Mouse (Mus musculus) forebrain, postnatal 0 days (tissue): Measurements from ENCODE around the gene Aox2. TPM values are rescaled to one million over a fixed set of nuclear protein-coding genes. Genes with fewer than 3 reads are reported as not detected.

Experiments
- ATAC-seq: fragments of 200-750 bp; cut with Nextera tagmentation; 2 replicates; pipeline ENCODE4 v1.8.0; 2017; ENCODE audit warnings: mild to moderate bottlenecking, moderate library complexity
- DNase-seq: peaks from one replicate; pipeline ENCODE4 v3.0.0-alpha.2; 2015
- H3K27ac ChIP-seq: fragments of 300-500 bp; sonication (generic); 2 replicates; pipeline ENCODE4 v1.5.1; 2014; ENCODE audit warnings: low read depth, mild to moderate bottlenecking, antibody characterized with exemption, low read length, moderate library complexity, mixed read lengths
- H3K27me3 ChIP-seq: fragments of 300-500 bp; sonication (generic); 2 replicates; pipeline ENCODE4 v1.6.1; 2014; ENCODE audit warnings: mild to moderate bottlenecking, low read length, mixed read lengths; ENCODE audit not compliant: insufficient read depth
- H3K36me3 ChIP-seq: fragments of 300-500 bp; sonication (generic); 2 replicates; pipeline ENCODE4 v1.6.1; 2014; ENCODE audit warnings: mild to moderate bottlenecking, moderate library complexity; ENCODE audit not compliant: insufficient read depth
- H3K4me1 ChIP-seq: fragments of 300-500 bp; sonication (generic); 2 replicates; pipeline ENCODE4 v1.6.1; 2014; ENCODE audit warnings: antibody characterized with exemption; ENCODE audit not compliant: insufficient read depth
- H3K4me2 ChIP-seq: fragments of 300-500 bp; sonication (generic); 2 replicates; pipeline ENCODE4 v1.6.1; 2014; ENCODE audit warnings: low read depth, mild to moderate bottlenecking, moderate library complexity
- H3K4me3 ChIP-seq: fragments of 300-500 bp; sonication (generic); 2 replicates; pipeline ENCODE4 v1.5.1; 2014; ENCODE audit warnings: low read depth, low read length, mixed read lengths
- H3K9ac ChIP-seq: fragments of 300-500 bp; sonication (generic); 2 replicates; pipeline ENCODE4 v1.6.1; 2014; ENCODE audit warnings: mild to moderate bottlenecking
- H3K9me3 ChIP-seq: fragments of 300-500 bp; sonication (generic); 2 replicates; pipeline ENCODE4 v1.6.1; 2016; ENCODE audit warnings: low read length
- CTCF ChIP-seq: sonication (generic); IDR thresholded peaks from 2 replicates; pipeline ENCODE4 v1.5.1; 2016; ENCODE audit warnings: antibody characterized with exemption, control low read depth, low read depth
- WGBS: fragments of 180-500 bp; shearing (Covaris S2); extraction: QIAGEN DNeasy Blood & Tissue Kit; methylation state at CpG from one replicate; pipeline ENCODE4 v1.1.7; 2014; 5-methylcytosine and 5-hydroxymethylcytosine counted together
- polyA plus RNA-seq: library from polyadenylated mRNA; unstranded; fragments of >200 nt; fragmentation: Nextera tagmentation; extraction: Ambion mirVana; gene quantifications from 2 replicates; pipeline ENCODE4 v1.2.1, GENCODE M21; 2015
- total RNA-seq: library from RNA; depleted of rRNA; stranded (reverse); fragments of >200 nt; gene quantifications from 2 replicates; pipeline ENCODE4 v1.2.3, GENCODE M21; 2014; rRNA removed

The Aox2 gene
- total and polyA plus RNA-seq, 2 experiments from 2014 or later: 0.05 TPM; not detected in 1

DNA sequence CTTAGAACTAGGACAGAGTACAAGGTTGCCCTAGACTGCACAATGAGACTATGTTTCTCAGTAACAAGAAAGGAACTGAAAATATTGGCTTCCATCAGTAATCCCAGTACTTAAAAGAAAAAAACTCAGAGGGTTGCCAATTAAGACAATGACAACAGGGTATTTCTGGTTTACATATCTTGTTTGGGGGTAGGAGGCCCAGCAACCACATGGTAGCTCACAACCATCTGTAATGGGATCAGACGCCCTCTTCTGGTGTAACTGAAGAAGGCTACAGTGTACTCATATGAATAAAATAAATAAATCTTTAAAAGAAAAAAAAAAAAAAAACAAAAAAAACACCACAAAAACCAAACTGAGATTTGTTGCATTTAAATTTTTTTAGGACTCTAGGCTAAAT is 137.3 kb downstream of the Aox2 start:
- peak; percentile 30; the same call in 1 of the 2 replicates for TF ChIP-seq CTCF
- Histone ChIP-seq H3K27me3 (no peaks in the 10 kb centered on the region), H3K27ac (no peak overlapping the region), H3K4me3 (no peak overlapping the region), H3K36me3 (peaks cover 84% of the 10 kb centered on the region), H3K4me1 (peaks cover 3% of the 10 kb centered on the region; the same call in 1 of the 2 replicates), H3K4me2 (no peak overlapping the region), H3K9me3 (no peaks in the 10 kb centered on the region), H3K9ac (no peak overlapping the region)
- WGBS: 27% methylated on average over 1 of the region's 1 CpGs
- ATAC-seq: peak; percentile 47; the same call in 1 of the 2 replicates
- no peak for DNase-seq

DNA sequence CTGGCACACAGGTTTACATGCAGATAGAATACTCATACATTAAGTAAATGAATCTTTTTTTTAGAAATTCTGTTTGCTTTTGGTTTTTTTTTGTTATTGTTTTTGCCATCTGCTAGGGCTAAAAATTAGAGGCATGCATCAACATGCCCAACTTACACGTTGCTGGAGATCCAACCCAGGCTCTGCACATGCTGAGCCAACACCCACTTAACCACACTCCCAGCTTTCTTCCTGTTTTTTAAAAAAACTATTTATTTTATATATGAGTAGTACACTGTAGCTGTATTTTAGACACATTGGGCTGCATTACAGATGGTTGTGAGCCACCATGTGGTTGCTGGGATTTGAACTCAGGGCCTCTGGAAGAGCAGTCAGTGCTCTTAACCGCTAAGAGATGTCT is 137.9 kb downstream of the Aox2 start:
- Histone ChIP-seq H3K9ac (no peak overlapping the region), H3K36me3 (peaks cover 81% of the 10 kb centered on the region), H3K4me2 (no peak overlapping the region), H3K27ac (no peak overlapping the region), H3K4me3 (no peak overlapping the region), H3K9me3 (no peaks in the 10 kb centered on the region), H3K27me3 (no peaks in the 10 kb centered on the region), H3K4me1 (peaks cover 3% of the 10 kb centered on the region; the same call in 1 of the 2 replicates)
- ATAC-seq (no peak), DNase-seq (no peak)
- WGBS: 80% methylated on average over 2 of the region's 2 CpGs
- no peak for TF ChIP-seq CTCF

DNA sequence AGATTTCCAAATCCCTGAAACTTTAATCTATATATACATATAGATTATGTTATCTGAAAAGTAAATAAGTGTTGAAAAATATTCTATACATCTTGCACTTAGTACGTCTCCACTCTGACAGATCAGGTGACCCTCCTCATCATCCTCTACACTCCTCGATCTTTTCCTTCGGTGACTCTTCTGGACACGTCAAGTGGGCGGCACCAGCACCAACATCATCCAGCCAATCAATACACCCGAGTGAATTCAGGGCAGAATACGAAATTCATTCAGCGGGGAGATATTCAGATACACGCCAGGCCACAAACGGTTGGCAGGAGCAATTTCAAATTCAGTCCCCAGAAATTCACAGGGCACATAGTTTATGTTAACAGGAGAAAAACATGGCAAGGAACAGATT is 141.9 kb downstream of the Aox2 start:
- Histone ChIP-seq H3K36me3 (peaks cover 54% of the 10 kb centered on the region), H3K4me1 (peaks cover 7% of the 10 kb centered on the region), H3K27ac (no peak overlapping the region)

DNA sequence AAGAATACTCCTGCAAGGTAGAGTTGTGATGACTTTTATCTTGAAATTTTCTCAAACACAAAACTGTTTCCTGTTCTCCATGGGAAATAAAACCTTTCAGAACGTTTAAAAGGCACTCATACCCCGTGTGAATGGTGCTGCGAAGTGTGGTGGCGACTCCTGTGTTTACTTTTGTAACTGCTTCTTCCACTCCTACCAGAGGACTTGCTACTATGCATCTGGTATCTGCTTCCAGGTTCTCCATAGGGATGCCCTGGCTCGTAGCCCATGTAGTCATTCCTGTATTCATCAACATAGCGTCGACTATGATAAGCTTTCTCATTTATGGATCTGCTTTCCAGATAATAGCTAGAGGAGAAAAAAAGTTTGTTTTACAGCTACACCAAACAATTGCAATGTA is 142.8 kb downstream of the Aox2 start:
- Histone ChIP-seq H3K9me3 (no peaks in the 10 kb centered on the region), H3K36me3 (peaks cover 47% of the 10 kb centered on the region), H3K27me3 (no peaks in the 10 kb centered on the region), H3K27ac (no peak overlapping the region), H3K4me3 (no peak overlapping the region), H3K9ac (no peak overlapping the region), H3K4me2 (no peak overlapping the region), H3K4me1 (peaks cover 7% of the 10 kb centered on the region)
- no peak for ATAC-seq
- WGBS: 67% methylated on average over 7 of the region's 7 CpGs
- no peak for TF ChIP-seq CTCF
- no peak for DNase-seq

More for the DNA sequence above, 141.9 kb downstream of the Aox2 start:
- TF ChIP-seq CTCF: no peak
- Histone ChIP-seq H3K9ac (no peak overlapping the region; the same call in 1 of the 2 replicates), H3K27me3 (no peaks in the 10 kb centered on the region), H3K9me3 (no peaks in the 10 kb centered on the region), H3K4me3 (no peak overlapping the region), H3K4me2 (no peak overlapping the region)
- ATAC-seq (no peak), DNase-seq (no peak)
- 83% methylated on average over 10 of the region's 10 CpGs for WGBS

DNA sequence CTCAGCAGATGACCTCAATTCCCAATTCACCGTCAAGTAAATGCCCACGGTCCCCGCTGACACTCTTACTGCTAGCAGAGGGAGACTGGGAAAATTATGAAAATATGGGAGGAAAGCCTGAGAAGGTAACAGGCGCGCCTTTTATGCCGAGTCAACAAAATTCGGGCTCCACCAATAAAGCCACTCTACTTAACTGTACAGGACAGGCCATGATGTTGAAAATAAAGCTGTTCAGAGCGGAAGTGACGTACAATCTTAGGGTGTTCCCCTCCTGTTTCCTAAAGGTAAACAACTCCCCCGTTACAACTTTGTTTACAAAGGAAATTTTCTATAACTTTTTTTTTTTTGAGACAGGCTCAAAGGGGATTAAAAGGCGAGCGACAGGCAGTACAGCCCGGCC is 144.8 kb downstream of the Aox2 start:
- H3K36me3 ChIP-seq: peaks cover 30% of the 10 kb centered on the region
- no peaks in the 10 kb centered on the region for H3K27me3 ChIP-seq
- peak; percentile 73 for DNase-seq
- H3K4me2 ChIP-seq: peak overlapping the region; percentile 60
- 6% methylated on average over 13 of the region's 13 CpGs for WGBS
- peak; percentile 62 for ATAC-seq
- H3K4me1 ChIP-seq: peaks cover 7% of the 10 kb centered on the region
- H3K9ac ChIP-seq: peak overlapping the region; percentile 99
- H3K27ac ChIP-seq: peak overlapping the region; percentile 100
- peak overlapping the region; percentile 85 for H3K4me3 ChIP-seq
- H3K9me3 ChIP-seq: no peaks in the 10 kb centered on the region
- no peak for TF ChIP-seq CTCF

DNA sequence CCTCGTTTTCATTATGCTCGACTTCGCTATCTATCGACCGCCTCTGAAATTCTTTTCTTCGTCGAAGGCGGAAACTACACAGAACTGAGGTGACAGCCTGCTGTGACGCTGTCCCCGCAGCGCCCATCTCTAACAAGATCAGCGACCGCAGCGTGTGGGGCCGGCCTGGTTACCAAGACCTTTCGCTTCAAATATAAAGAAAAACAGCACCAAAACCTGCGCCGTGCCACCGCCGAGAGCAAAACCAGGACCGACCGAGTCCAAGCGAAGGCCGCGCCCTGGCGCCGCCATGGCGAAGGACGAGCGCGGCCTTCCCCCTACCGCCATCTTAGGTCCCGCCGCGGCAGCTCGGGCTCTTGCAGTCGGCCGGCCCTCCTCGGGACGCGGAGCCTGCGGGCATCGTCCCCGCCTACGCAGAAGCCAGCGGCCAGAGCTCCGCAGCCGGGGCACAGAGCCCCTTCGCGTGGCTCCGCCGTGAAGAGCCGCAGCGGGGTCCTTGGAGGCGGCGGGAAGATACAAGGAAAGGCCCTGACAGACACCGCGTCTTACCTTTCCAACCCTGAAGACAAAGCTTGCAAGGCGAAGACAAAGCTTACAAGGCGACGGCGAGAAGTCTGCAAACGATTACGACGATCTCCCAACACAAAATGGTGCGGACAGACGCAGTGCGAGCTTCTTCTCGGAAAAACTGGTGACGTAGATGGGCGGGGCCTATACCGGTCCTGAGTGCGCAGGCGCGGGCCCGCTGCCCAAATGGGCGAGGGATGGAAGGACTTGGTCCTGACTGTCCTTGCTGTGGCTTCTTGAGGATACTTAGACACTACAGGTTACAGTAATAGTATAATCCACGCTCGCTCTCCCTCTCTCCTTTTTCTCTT is 145.5 kb downstream of the Aox2 start, which contains the start of gene Clk1:
Gene Clk1, minus strand, starts transcription at position 696 of the 878 bp plus-strand sequence.
- DNase-seq (peak; percentile 97), ATAC-seq (peak; percentile 91)
- Histone ChIP-seq H3K9ac (peak within 1 kb of the TSS; percentile 99), H3K9me3 (no peaks in the 10 kb centered on the region), H3K4me2 (peak within 1 kb of the TSS; percentile 60), H3K27me3 (no peaks in the 10 kb centered on the region), H3K27ac (peak within 1 kb of the TSS; percentile 100), H3K4me1 (peaks cover 7% of the 10 kb centered on the region), H3K36me3 (peaks cover 23% of the 10 kb centered on the region), H3K4me3 (peak within 1 kb of the TSS; percentile 85)
- TF ChIP-seq CTCF: no peak
- WGBS: 1% methylated on average over 79 of the region's 79 CpGs

DNA sequence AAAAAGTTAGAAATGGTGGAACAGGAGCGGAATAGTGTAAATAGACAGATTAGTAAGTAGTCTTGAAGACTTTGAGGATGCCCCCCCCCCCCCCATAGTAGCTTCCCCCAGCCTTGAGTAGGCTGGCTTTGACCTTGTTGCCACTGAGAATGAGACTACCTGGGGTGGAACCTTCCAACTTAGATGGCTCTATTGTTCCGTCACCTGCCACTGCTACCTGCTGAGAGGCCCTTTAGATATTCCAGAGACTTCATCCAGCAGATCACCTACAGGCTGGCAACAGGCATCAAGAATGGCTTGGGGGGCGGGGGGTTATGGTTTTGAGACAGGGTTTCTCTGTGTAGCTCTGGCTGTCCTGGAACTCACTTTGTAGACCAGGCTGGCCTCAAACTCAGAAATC is 146.4 kb downstream of the Aox2 start:
- ATAC-seq: no peak
- WGBS: 90% methylated on average over 3 of the region's 3 CpGs
- no peaks in the 10 kb centered on the region for H3K9me3 ChIP-seq
- H3K4me1 ChIP-seq: peaks cover 7% of the 10 kb centered on the region
- no peak overlapping the region for H3K4me3 ChIP-seq
- no peak for DNase-seq
- TF ChIP-seq CTCF: no peak
- peaks cover 15% of the 10 kb centered on the region for H3K36me3 ChIP-seq
- no peak overlapping the region for H3K27ac ChIP-seq
- no peaks in the 10 kb centered on the region for H3K27me3 ChIP-seq
- no peak overlapping the region for H3K9ac ChIP-seq
- no peak overlapping the region; the same call in 1 of the 2 replicates for H3K4me2 ChIP-seq

Other genes starting within 250 kb of the Aox2 start
- 0.69 and 0.90 TPM in 2 replicates for gene Aox1, start 248.4 kb upstream of the Aox2 start, total RNA-seq
- 0.25 and 0.38 TPM in 2 replicates for gene Aox1, start 248.4 kb upstream of the Aox2 start, polyA plus RNA-seq
- 0.77 and 0.90 TPM in 2 replicates for gene Aox3, start 165.2 kb upstream of the Aox2 start, total RNA-seq
- gene Aox3, start 165.2 kb upstream of the Aox2 start, polyA plus RNA-seq: 0.33 and 0.49 TPM in 2 replicates
- 0.95 and 1.8 TPM in 2 replicates for gene Aox4, start 67.9 kb upstream of the Aox2 start, total RNA-seq
- gene Aox4, start 67.9 kb upstream of the Aox2 start, polyA plus RNA-seq: 1.0 and 1.2 TPM in 2 replicates
- 322 and 340 TPM in 2 replicates for gene Bzw1, start 114.6 kb downstream of the Aox2 start, total RNA-seq
- gene Bzw1, start 114.6 kb downstream of the Aox2 start, polyA plus RNA-seq: 344 and 354 TPM in 2 replicates
- gene Clk1, start 145.7 kb downstream of the Aox2 start, total RNA-seq: 121 and 143 TPM in 2 replicates
- gene Clk1, start 145.7 kb downstream of the Aox2 start, polyA plus RNA-seq: 62.6 and 86.0 TPM in 2 replicates
- 41.6 and 46.8 TPM in 2 replicates for gene Nif3l1, start 166.8 kb downstream of the Aox2 start, total RNA-seq
- gene Nif3l1, start 166.8 kb downstream of the Aox2 start, polyA plus RNA-seq: 41.5 and 48.5 TPM in 2 replicates
- gene Ppil3, start 167.2 kb downstream of the Aox2 start, total RNA-seq: 29.0 and 48.5 TPM in 2 replicates
- 53.5 and 55.4 TPM in 2 replicates for gene Ppil3, start 167.2 kb downstream of the Aox2 start, polyA plus RNA-seq
- gene Orc2, start 226.8 kb downstream of the Aox2 start, total RNA-seq: 24.1 and 68.5 TPM in 2 replicates
- gene Orc2, start 226.8 kb downstream of the Aox2 start, polyA plus RNA-seq: 17.0 and 21.6 TPM in 2 replicates